Mouse (Mus musculus): ENCODE data around the gene Ubap1l.

GRCm38 (mm10) chr9:65394360-65394759, 33.5 kb downstream of the Ubap1l start:
- TF ChIP-seq CHD2 (IDR thresholded peaks at IDR 0.05; ENCODE audit: low read depth, low read length) (no peak), MAFK (IDR thresholded peaks at IDR 0.05; ENCODE audit: insufficient read depth, low read depth, low read length) (no peak), ZC3H11A (IDR thresholded peaks at IDR 0.05; ENCODE audit: borderline replicate concordance, low read depth, low read length) (no peak), HCFC1 (IDR thresholded peaks at IDR 0.05; ENCODE audit: borderline replicate concordance, insufficient read depth, low read length) (no peak), ZNF384 (IDR thresholded peaks at IDR 0.05; ENCODE audit: low read depth, low read length) (no peak)
